ENCODE assay signal across 16 mouse cellular contexts in genomic region chr11:34319282-34319681, GRCm38 (mm10).
"Had no signal": no experiment of that assay in that cellular context is flagged by ENCODE, and none has a peak within 500 bp of the region (broad histone marks: within the 10 kb centered on the region; RNA-seq: fewer than 3 reads in every experiment).

No protein-coding gene starts in this region.

- H3K4me1 ChIP-seq: stomach, embryonic 15.5 days had no signal

- H3K4me3 ChIP-seq: neural tube, embryonic 12.5 days; neural tube, embryonic 13.5 days; neural tube, embryonic 15.5 days; stomach, embryonic 15.5 days had no signal

- H3K9ac ChIP-seq: neural tube, embryonic 12.5 days; neural tube, embryonic 13.5 days; neural tube, embryonic 15.5 days; stomach, embryonic 15.5 days had no signal

- H3K4me2 ChIP-seq: neural tube, embryonic 12.5 days; neural tube, embryonic 13.5 days; neural tube, embryonic 15.5 days; stomach, embryonic 15.5 days had no signal

- H3K9me3 ChIP-seq: neural tube, embryonic 12.5 days; neural tube, embryonic 13.5 days; neural tube, embryonic 15.5 days; stomach, embryonic 15.5 days had no signal

- DNase-seq: retina, postnatal 1 day; right cerebral cortex, adult 18-20 months; right cerebral cortex, postnatal 14 days; right cerebral cortex, postnatal 25 days; right cerebral cortex, postnatal 4 days; spleen, adult 18-20 months; thymus, adult 18-20 months; thymus, adult 2 months; thymus, postnatal 25 days; thymus, postnatal 36 days; thymus, postnatal 4 days had no signal

- H3K27me3 ChIP-seq: neural tube, embryonic 15.5 days; stomach, embryonic 15.5 days had no signal

- H3K27ac ChIP-seq: neural tube, embryonic 12.5 days; neural tube, embryonic 13.5 days; neural tube, embryonic 15.5 days; stomach, embryonic 15.5 days; stomach, postnatal 0 days had no signal

- H3K36me3 ChIP-seq: neural tube, embryonic 12.5 days; neural tube, embryonic 13.5 days; neural tube, embryonic 15.5 days; stomach, embryonic 15.5 days had no signal
